Mouse (Mus musculus) CH12.LX (cell line): ENCODE results near the gene Kcnj11.

ENCODE experiments used
- CHD1 ChIP-seq: IDR thresholded peaks from 2 replicates; pipeline ENCODE4 v1.6.1; 2012; ENCODE audit warnings: low read depth, low read length, improper control_type of control experiment, inconsistent platforms
- CHD2 ChIP-seq: IDR thresholded peaks from 2 replicates; pipeline ENCODE4 v1.6.1; 2011; ENCODE audit warnings: low read length, improper control_type of control experiment
- CTCF ChIP-seq, 2 experiments: IDR thresholded peaks in 1 of 2; conservative IDR thresholded peaks in 1 of 2; 2 replicates each; pipeline ENCODE4 v1.5.1; 2011 to 2012; ENCODE audit warnings: low read depth in 2 of 2, low read length in 2 of 2, improper control_type of control experiment in 1 of 2, inconsistent platforms in 1 of 2, mild to moderate bottlenecking in 1 of 2, moderate library complexity in 1 of 2
- E2F4 ChIP-seq: IDR thresholded peaks from 2 replicates; pipeline ENCODE4 v1.6.1; 2011; ENCODE audit warnings: low read depth, low read length, improper control_type of control experiment; ENCODE audit not compliant: insufficient replicate concordance
- EP300 ChIP-seq: IDR thresholded peaks from 2 replicates; pipeline ENCODE4 v1.6.1; 2011; ENCODE audit warnings: low read length, improper control_type of control experiment
- HCFC1 ChIP-seq: IDR thresholded peaks from 2 replicates; pipeline ENCODE4 v1.6.1; 2012; ENCODE audit warnings: low read depth, mild to moderate bottlenecking, inconsistent platforms, low read length, improper control_type of control experiment
- KAT2A ChIP-seq: IDR thresholded peaks from 2 replicates; pipeline ENCODE4 v1.6.1; 2012; ENCODE audit warnings: low read length, improper control_type of control experiment, inconsistent platforms; ENCODE audit not compliant: insufficient replicate concordance
- TBP ChIP-seq: conservative IDR thresholded peaks from 2 replicates; pipeline ENCODE4 v1.6.1; 2011; ENCODE audit warnings: low read depth, low read length, improper control_type of control experiment
- TCF12 ChIP-seq: IDR thresholded peaks from 2 replicates; pipeline ENCODE4 v1.6.1; 2014; ENCODE audit warnings: low read depth, mild to moderate bottlenecking, inconsistent platforms, low read length, improper control_type of control experiment
- USF1 ChIP-seq: IDR thresholded peaks from 2 replicates; pipeline ENCODE4 v1.6.1; 2014; ENCODE audit warnings: low read depth, mild to moderate bottlenecking, inconsistent platforms, low read length, improper control_type of control experiment
- USF2 ChIP-seq: conservative IDR thresholded peaks from 2 replicates; pipeline ENCODE4 v1.6.1; 2011; ENCODE audit warnings: low read depth, low read length, improper control_type of control experiment
- ZMIZ1 ChIP-seq: IDR thresholded peaks from 2 replicates; pipeline ENCODE4 v1.6.1; 2012; ENCODE audit warnings: low read depth, mild to moderate bottlenecking, inconsistent platforms, low read length, improper control_type of control experiment

- no peak for TF ChIP-seq CTCF (conservative IDR thresholded peaks at IDR 0.05 in 1 of 2, IDR thresholded peaks at IDR 0.05 in 1 of 2; ENCODE audit: low read depth in 2 of 2, low read length in 2 of 2)
- no peak for TF ChIP-seq TBP
- TF ChIP-seq CHD1, result no peak
- TF ChIP-seq TCF12, result no peak
- no peak for TF ChIP-seq CHD2
- no peak for TF ChIP-seq HCFC1
- TF ChIP-seq E2F4, result no peak
- no peak for TF ChIP-seq USF1
- no peak for TF ChIP-seq EP300
- TF ChIP-seq KAT2A, result no peak
- TF ChIP-seq ZMIZ1, result no peak
- no peak for TF ChIP-seq USF2
Measured at GRCm38 (mm10) chr7:46045882-46046281, 54.7 kb downstream of the Kcnj11 start.
